Mouse (Mus musculus): ENCODE measurements around the gene Sh2b2.

The Sh2b2 gene

GRCm38 (mm10) chr5:136182049-136182448, 64.3 kb downstream of the Sh2b2 start:
- no peak for DNase-seq (ENCODE audit: low read depth)

GRCm38 (mm10) chr5:136181197-136181596, 65.2 kb downstream of the Sh2b2 start:
- no peak for DNase-seq (ENCODE audit: low read depth)

DNA sequence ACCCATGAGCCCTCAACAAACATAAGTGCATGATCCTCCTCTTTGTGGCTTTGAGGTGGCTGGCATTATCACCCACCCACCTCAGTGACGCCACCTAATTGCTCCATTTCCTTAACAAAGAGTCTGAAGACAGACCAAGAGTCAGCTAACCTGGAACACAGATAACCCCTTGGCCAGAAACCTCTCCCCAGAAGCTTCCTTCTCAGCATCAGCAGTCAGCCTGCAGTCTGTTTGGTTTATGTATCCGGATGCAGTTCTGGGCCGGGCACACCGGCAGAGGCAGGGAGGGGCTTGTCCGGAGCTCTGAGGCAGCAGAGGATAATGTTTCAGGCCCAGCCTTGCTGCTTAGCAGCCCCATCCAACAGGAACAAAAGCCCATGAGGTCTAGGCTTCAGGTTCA, 66.8 kb downstream of the Sh2b2 start:
- DNase-seq (ENCODE audit: low read depth), result peak; percentile 51

GRCm38 (mm10) chr5:136173606-136174463, 72.5 kb downstream of the Sh2b2 start:
- DNase-seq (ENCODE audit: low read depth), result peak; percentile 53

DNA sequence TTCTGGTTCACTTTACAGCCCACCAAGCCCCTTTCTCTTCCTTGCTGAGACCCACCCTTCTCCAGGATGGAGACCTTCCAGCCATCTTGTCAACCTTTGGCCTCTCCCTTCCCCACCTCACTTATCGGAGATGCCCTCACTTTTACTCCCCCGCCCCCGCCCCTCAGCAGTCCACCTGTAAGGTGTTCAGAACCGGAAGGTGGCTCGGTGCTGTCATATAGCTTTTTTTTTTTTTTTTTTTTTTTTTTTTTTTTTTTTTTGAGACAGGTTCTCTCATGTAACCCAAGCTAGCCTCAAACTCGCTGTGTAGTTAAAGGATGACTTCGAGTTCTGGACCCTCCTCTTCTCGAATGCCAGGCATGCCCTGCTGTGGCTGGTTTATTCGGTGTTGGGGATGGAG, 73.4 kb downstream of the Sh2b2 start:
- DNase-seq (ENCODE audit: low read depth), result no peak

DNA sequence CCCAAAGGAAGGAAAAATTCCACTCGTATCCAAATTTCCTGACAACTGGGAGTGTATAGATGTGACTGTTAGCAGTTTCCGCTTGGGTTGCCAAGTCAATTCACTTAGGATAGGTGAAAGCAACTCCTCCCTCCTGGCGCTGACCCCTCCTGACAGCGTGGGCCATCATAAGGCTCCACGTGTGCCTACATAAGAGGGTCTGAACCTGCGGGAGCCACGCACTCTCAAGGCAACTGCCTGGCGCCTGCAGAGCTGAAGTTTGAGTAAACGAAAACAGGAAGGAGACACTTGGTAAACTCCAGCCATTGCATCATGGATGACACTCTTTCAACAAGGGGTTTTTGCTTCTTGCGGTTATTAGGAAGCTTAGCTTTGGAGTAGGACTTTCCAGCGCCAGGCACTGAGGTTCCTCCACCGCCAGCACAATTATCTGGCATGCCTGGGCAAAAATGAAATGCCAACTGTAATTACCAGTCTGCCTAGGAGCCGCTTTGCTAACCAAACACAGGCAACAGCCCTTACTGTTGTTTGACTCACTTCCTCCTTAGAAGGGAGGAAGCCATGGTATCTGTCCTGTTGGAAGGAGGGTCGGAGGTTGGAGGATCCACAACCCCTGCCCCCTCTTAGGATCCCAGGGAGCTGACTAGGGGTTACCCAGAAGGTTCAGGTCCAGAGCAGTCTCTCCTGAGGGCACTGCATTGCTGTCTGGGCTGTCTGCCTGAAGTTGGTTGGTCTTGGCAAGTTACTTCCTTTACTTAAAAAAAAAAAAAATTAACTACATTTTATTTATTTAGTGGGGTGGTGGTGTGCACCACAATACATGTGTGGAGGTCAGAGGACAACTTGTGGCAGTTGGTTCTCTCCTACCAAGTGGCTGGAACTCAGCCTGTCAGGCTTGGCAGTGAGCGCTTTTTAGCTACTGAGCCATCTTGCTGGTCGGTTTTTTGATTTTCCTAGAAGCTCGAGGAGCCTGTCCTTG, 74.7 kb downstream of the Sh2b2 start:
- DNase-seq (ENCODE audit: low read depth), result peak; percentile 87

GRCm38 (mm10) chr5:136170512-136171362, 75.6 kb downstream of the Sh2b2 start, which contains the start of gene Orai2:
Gene Orai2, minus strand, starts transcription at chr5:136170713.
- DNase-seq (ENCODE audit: low read depth), result peak; percentile 86

GRCm38 (mm10) chr5:136169626-136170511, 76.5 kb downstream of the Sh2b2 start:
- DNase-seq (ENCODE audit: low read depth), result peak; percentile 70

Measured in 416B (cell line).